Mouse (Mus musculus) cerebellum, adult 2 months (tissue): ENCODE measurements around the gene Krt87. TPM values are rescaled to one million over a fixed set of nuclear protein-coding genes. Genes with fewer than 3 reads are reported as not detected.

ENCODE experiments used
- DNase-seq, 2 experiments: peaks; one replicate each; pipeline ENCODE4 v3.0.0; 2021
- H3K27ac ChIP-seq: fragments of 200-500 bp; 2 replicates; pipeline ENCODE4 v1.5.1; 2012; ENCODE audit warnings: low read length, control low read depth, inconsistent platforms; ENCODE audit not compliant: insufficient read depth
- H3K27me3 ChIP-seq: fragments of 200-500 bp; 2 replicates; pipeline ENCODE4 v1.6.1; 2012; ENCODE audit warnings: inconsistent platforms, mild to moderate bottlenecking, low read length, moderate library complexity; ENCODE audit not compliant: control insufficient read depth, insufficient read depth
- H3K4me1 ChIP-seq: fragments of 200-500 bp; 2 replicates; pipeline ENCODE4 v1.6.1; 2011; ENCODE audit warnings: low read length; ENCODE audit not compliant: control insufficient read depth, insufficient read depth
- H3K4me3 ChIP-seq: fragments of 200-500 bp; replicated peaks from 2 replicates; pipeline ENCODE3; 2011; ENCODE audit warnings: mild to moderate bottlenecking, low read depth, low read length, control low read depth; ENCODE audit not compliant: insufficient read depth
- CTCF ChIP-seq: fragments of 200-500 bp; IDR thresholded peaks from 2 replicates; pipeline ENCODE4 v1.5.1; 2011; ENCODE audit warnings: low read depth, mild to moderate bottlenecking, control low read depth, low read length, moderate library complexity, borderline replicate concordance; ENCODE audit not compliant: insufficient read depth
- POLR2A ChIP-seq: fragments of 200-500 bp; IDR thresholded peaks from 2 replicates; pipeline ENCODE4 v1.6.1; 2011; ENCODE audit warnings: low read length, control low read depth, borderline replicate concordance; ENCODE audit not compliant: insufficient read depth
- WGBS: fragments of 180-500 bp; shearing (Covaris S2); methylation state at CpG from one replicate; pipeline ENCODE4 v1.1.7; 2018; 5-methylcytosine and 5-hydroxymethylcytosine counted together
- polyA plus RNA-seq: library from polyadenylated mRNA; depleted of rRNA; stranded (reverse); fragments of >200 nt; gene quantifications from 2 replicates; pipeline ENCODE4 v1.2.3, GENCODE M21; 2012; rRNA removed

Gene Krt87
- polyA plus RNA-seq: 0.13 and 0.15 TPM in 2 replicates

- TF ChIP-seq CTCF (no peak), POLR2A (no peak)
- Histone ChIP-seq H3K4me3 (no peak within 1 kb of the TSS), H3K4me1 (no peaks in the 10 kb centered on the region; the same call in 1 of the 2 replicates), H3K27me3 (no peaks in the 10 kb centered on the region), H3K27ac (no peak within 1 kb of the TSS)
- 3% methylated on average over 34 of the region's 34 CpGs for WGBS
- DNase-seq: no peak
Measured at GRCm38 (mm10) chr15:101438555-101438954, at the start of gene Krt87. Gene Krt87, minus strand, starts transcription at chr15:101438804.

- TF ChIP-seq POLR2A (no peak), CTCF (no peak)
- no peaks in the 10 kb centered on the region for H3K27me3 ChIP-seq
- H3K4me3 ChIP-seq: no peak overlapping the region
- DNase-seq: no peak
- no peak overlapping the region for H3K27ac ChIP-seq
- H3K4me1 ChIP-seq: no peaks in the 10 kb centered on the region
- WGBS: 88% methylated on average over 11 of the region's 11 CpGs
Measured at GRCm38 (mm10) chr15:101485911-101486635, 47.5 kb upstream of the Krt87 start.

- H3K4me3 ChIP-seq: no peak overlapping the region
- no peak for DNase-seq
- 89% methylated on average over 1 of the region's 1 CpGs for WGBS
- H3K27me3 ChIP-seq: no peaks in the 10 kb centered on the region
- no peaks in the 10 kb centered on the region for H3K4me1 ChIP-seq
- H3K27ac ChIP-seq: no peak overlapping the region
- TF ChIP-seq POLR2A: no peak
- TF ChIP-seq CTCF: no peak
Measured at GRCm38 (mm10) chr15:101484939-101485338, 46.3 kb upstream of the Krt87 start.

GRCm38 (mm10) chr15:101483646-101484045 lies 45.0 kb upstream of the Krt87 start:
- no peaks in the 10 kb centered on the region for H3K27me3 ChIP-seq
- H3K4me3 ChIP-seq: no peak overlapping the region
- no peak overlapping the region for H3K27ac ChIP-seq
- TF ChIP-seq POLR2A (no peak), CTCF (no peak)
- no peaks in the 10 kb centered on the region; the same call in 1 of the 2 replicates for H3K4me1 ChIP-seq
- no peak for DNase-seq
- 88% methylated on average over 1 of the region's 1 CpGs for WGBS

- Histone ChIP-seq H3K4me3 (no peak overlapping the region), H3K27me3 (no peaks in the 10 kb centered on the region), H3K4me1 (no peaks in the 10 kb centered on the region; the same call in 1 of the 2 replicates), H3K27ac (no peak overlapping the region)
- no peak for DNase-seq
- TF ChIP-seq CTCF (no peak), POLR2A (no peak)
- 44% methylated on average over 4 of the region's 4 CpGs for WGBS
Measured at GRCm38 (mm10) chr15:101482056-101482455, 43.5 kb upstream of the Krt87 start.

GRCm38 (mm10) chr15:101479666-101480060 lies 41.1 kb upstream of the Krt87 start:
- Histone ChIP-seq H3K27ac (no peak overlapping the region), H3K4me1 (no peaks in the 10 kb centered on the region; the same call in 1 of the 2 replicates), H3K27me3 (no peaks in the 10 kb centered on the region), H3K4me3 (no peak overlapping the region)
- DNase-seq: no peak
- WGBS: 26% methylated on average over 11 of the region's 11 CpGs
- no peak for TF ChIP-seq POLR2A
- TF ChIP-seq CTCF: no peak

- peak; percentile 33 to 36 for DNase-seq
- no peaks in the 10 kb centered on the region; the same call in 1 of the 2 replicates for H3K4me1 ChIP-seq
- TF ChIP-seq POLR2A (no peak), CTCF (peak; percentile 45; the same call in 1 of the 2 replicates)
- H3K27me3 ChIP-seq: no peaks in the 10 kb centered on the region
- no peak overlapping the region for H3K27ac ChIP-seq
- peak overlapping the region; percentile 39 for H3K4me3 ChIP-seq
- 7% methylated on average over 31 of the region's 31 CpGs for WGBS
Measured at GRCm38 (mm10) chr15:101479007-101479665, 40.5 kb upstream of the Krt87 start.

GRCm38 (mm10) chr15:101472952-101473528 lies 34.4 kb upstream of the Krt87 start, which contains the start of gene Krt86:
Gene Krt86, plus strand, starts transcription at chr15:101473478.
- TF ChIP-seq POLR2A: no peak
- TF ChIP-seq CTCF: no peak
- WGBS: 46% methylated on average over 10 of the region's 10 CpGs

More at GRCm38 (mm10) chr15:101472952-101473528, 34.4 kb upstream of the Krt87 start, which contains the start of gene Krt86:
- H3K4me3 ChIP-seq: no peak within 1 kb of the TSS
- no peak for DNase-seq
- H3K4me1 ChIP-seq: no peaks in the 10 kb centered on the region
- H3K27me3 ChIP-seq: no peaks in the 10 kb centered on the region
- H3K27ac ChIP-seq: no peak within 1 kb of the TSS
